Mouse (Mus musculus): Measurements from ENCODE around the gene C030005K15Rik. TPM values are rescaled to one million over a fixed set of nuclear protein-coding genes. Genes with fewer than 3 reads are reported as not detected.

Gene C030005K15Rik
- total and polyA plus RNA-seq, 3 experiments: not detected

GRCm38 (mm10) chr10:97682981-97683380, 43.6 kb downstream of the C030005K15Rik start:
- Histone ChIP-seq H3K36me3 (replicated peaks) (no peaks in the 10 kb centered on the region), H3K27me3 (ENCODE audit: insufficient read depth, low read length) (no peaks in the 10 kb centered on the region), H3K4me1 (ENCODE audit: insufficient read depth, low read depth, low read length) (no peaks in the 10 kb centered on the region), H3K9me3 (replicated peaks) (no peaks in the 10 kb centered on the region; the same call in 1 of the 2 replicates), H3K4me3 (ENCODE audit: low read depth, low read length) (no peak overlapping the region)
- TF ChIP-seq TAL1 (conservative IDR thresholded peaks at IDR 0.05; ENCODE audit: low read depth, low read length) (no peak), CTCF (IDR thresholded peaks at IDR 0.05; ENCODE audit: low read depth, low read length) (no peak), GATA2 (IDR thresholded peaks at IDR 0.05; ENCODE audit: borderline replicate concordance, low read depth, low read length) (no peak), POLR2AphosphoS5 (IDR thresholded peaks at IDR 0.05; ENCODE audit: insufficient replicate concordance, low read depth, low read length) (no peak), GATA1 (IDR thresholded peaks at IDR 0.05; ENCODE audit: borderline replicate concordance, low read length) (no peak)
- DNase-seq (ENCODE audit: low spot score): no peak
- ATAC-seq (ENCODE audit: extremely low read depth, insufficient number of reproducible peaks, low FRiP score, poor library complexity, severe bottlenecking): no peak

Other genes starting within 250 kb of the C030005K15Rik start
- not detected in 2 replicates for gene Dcn, start 247.1 kb downstream of the C030005K15Rik start, total RNA-seq (2014; fragmentation: Nextera tagmentation)
- under 0.01 and 0.11 TPM in 2 replicates for gene Dcn, start 247.1 kb downstream of the C030005K15Rik start, total RNA-seq (2017)
- gene Dcn, start 247.1 kb downstream of the C030005K15Rik start, polyA plus RNA-seq (2012): not detected in 2 replicates
- not detected in 2 replicates for gene Lum, start 161.6 kb downstream of the C030005K15Rik start, total RNA-seq (2014; fragmentation: Nextera tagmentation)
- 0.06 and 0.11 TPM in 2 replicates for gene Lum, start 161.6 kb downstream of the C030005K15Rik start, total RNA-seq (2017)
- gene Lum, start 161.6 kb downstream of the C030005K15Rik start, polyA plus RNA-seq (2012): not detected in 2 replicates
- not detected in 2 replicates for gene Kera, start 119.9 kb downstream of the C030005K15Rik start, total RNA-seq (2014; fragmentation: Nextera tagmentation)
- 0.12 and 0.16 TPM in 2 replicates for gene Kera, start 119.9 kb downstream of the C030005K15Rik start, total RNA-seq (2017)
- gene Kera, start 119.9 kb downstream of the C030005K15Rik start, polyA plus RNA-seq (2012): not detected in 2 replicates
- gene Epyc, start 82.7 kb downstream of the C030005K15Rik start, total RNA-seq (2014; fragmentation: Nextera tagmentation): not detected in 2 replicates
- 0.05 and 0.12 TPM in 2 replicates for gene Epyc, start 82.7 kb downstream of the C030005K15Rik start, total RNA-seq (2017)
- gene Epyc, start 82.7 kb downstream of the C030005K15Rik start, polyA plus RNA-seq (2012): not detected in 2 replicates
- gene Ccer1, start 33.7 kb downstream of the C030005K15Rik start, total RNA-seq (2014; fragmentation: Nextera tagmentation): not detected in 2 replicates
- 0.11 TPM in 1 of 2 replicates, not detected in the other for gene Ccer1, start 33.7 kb downstream of the C030005K15Rik start, total RNA-seq (2017)
- not detected in 2 replicates for gene Ccer1, start 33.7 kb downstream of the C030005K15Rik start, polyA plus RNA-seq (2012)

Data from G1E (cell line).